Mouse (Mus musculus) lung, postnatal 10 days (tissue): ENCODE data around the gene Atg5.
A peak's percentile ranks its signal among the peaks of the same experiment; 100 is the strongest.
"Not testable (repeated sequence)": the region's sequence is repeated elsewhere in the genome, so short reads cannot be mapped to it uniquely, and the experiment has no call there.

ENCODE experiments used
- DNase-seq: peaks from one replicate; pipeline ENCODE4 v3.0.0; 2021

Atg5 gene

GRCm38 (mm10) chr10:44268145-44268860 is at the start of gene Atg5:
TSS of gene Atg5 (plus strand) at chr10:44268358.
- DNase-seq: peak; percentile 100

GRCm38 (mm10) chr10:44219073-44219472 is 49.1 kb upstream of the Atg5 start:
- DNase-seq: peak; percentile 3

- DNase-seq: no peak
Observed at GRCm38 (mm10) chr10:44224345-44224744, 43.8 kb upstream of the Atg5 start.

- peak; percentile 48 for DNase-seq
Observed at GRCm38 (mm10) chr10:44233351-44233750, 34.8 kb upstream of the Atg5 start.

GRCm38 (mm10) chr10:44235298-44235697 is 32.9 kb upstream of the Atg5 start:
- not testable (repeated sequence) for DNase-seq

GRCm38 (mm10) chr10:44256624-44257023 is 11.5 kb upstream of the Atg5 start:
- no peak for DNase-seq

GRCm38 (mm10) chr10:44265835-44266234 is 2.3 kb upstream of the Atg5 start:
- DNase-seq: no peak

GRCm38 (mm10) chr10:44266561-44266960 is 1.6 kb upstream of the Atg5 start:
- peak; percentile 47 for DNase-seq

GRCm38 (mm10) chr10:44267426-44268142 is 574 bp upstream of the Atg5 start:
- no peak for DNase-seq

- no peak for DNase-seq
Observed at GRCm38 (mm10) chr10:44269211-44269610, 1.1 kb downstream of the Atg5 start.

GRCm38 (mm10) chr10:44282323-44282722 is 14.2 kb downstream of the Atg5 start:
- no peak for DNase-seq

GRCm38 (mm10) chr10:44285106-44285505 is 16.9 kb downstream of the Atg5 start:
- DNase-seq: no peak

GRCm38 (mm10) chr10:44285935-44286334 is 17.8 kb downstream of the Atg5 start:
- DNase-seq: no peak

- no peak for DNase-seq
Observed at GRCm38 (mm10) chr10:44290876-44291275, 22.7 kb downstream of the Atg5 start.

GRCm38 (mm10) chr10:44292205-44292604 is 24.0 kb downstream of the Atg5 start:
- peak; percentile 65 for DNase-seq

- peak; percentile 9 for DNase-seq
Observed at GRCm38 (mm10) chr10:44299165-44299564, 31.0 kb downstream of the Atg5 start.

- no peak for DNase-seq
Observed at GRCm38 (mm10) chr10:44300078-44300477, 31.9 kb downstream of the Atg5 start.

GRCm38 (mm10) chr10:44303648-44304329 is 35.6 kb downstream of the Atg5 start:
- no peak for DNase-seq

- no peak for DNase-seq
Observed at GRCm38 (mm10) chr10:44304330-44304717, 36.2 kb downstream of the Atg5 start.

GRCm38 (mm10) chr10:44304845-44305244 is 36.7 kb downstream of the Atg5 start:
- no peak for DNase-seq

- DNase-seq: no peak
Observed at GRCm38 (mm10) chr10:44306308-44306707, 38.1 kb downstream of the Atg5 start.

- DNase-seq: no peak
Observed at GRCm38 (mm10) chr10:44308280-44308679, 40.1 kb downstream of the Atg5 start.

- no peak for DNase-seq
Observed at GRCm38 (mm10) chr10:44309250-44309649, 41.1 kb downstream of the Atg5 start.

- no peak for DNase-seq
Observed at GRCm38 (mm10) chr10:44315276-44315675, 47.1 kb downstream of the Atg5 start.
